Mouse (Mus musculus) lung, embryonic 14.5 days (tissue): ENCODE measurements at regions not wholly inside any gene's neighbourhood (a gene's known extent, or its start where the extent isn't known, plus 50 kb on each side); places are given as distances from the start of the nearest gene placed in this dataset. TPM values are rescaled to one million over a fixed set of nuclear protein-coding genes. Genes with fewer than 3 reads are reported as not detected.

Experiments
- ATAC-seq: fragments of 200-750 bp; cut with Nextera tagmentation; 2 replicates; pipeline ENCODE4 v1.8.0; 2017; ENCODE audit warnings: mild to moderate bottlenecking, moderate TSS enrichment, moderate library complexity; ENCODE audit not compliant: insufficient read depth
- DNase-seq: peaks from one replicate; pipeline ENCODE4 v3.0.0-alpha.2; 2015
- H3K27ac ChIP-seq: fragments of 300-500 bp; sonication (generic); 2 replicates; pipeline ENCODE4 v1.5.1; 2014; ENCODE audit warnings: low read depth, mild to moderate bottlenecking, moderate library complexity
- H3K27me3 ChIP-seq: fragments of 300-500 bp; sonication (generic); 2 replicates; pipeline ENCODE4 v1.6.1; 2014; ENCODE audit warnings: low read length, control low read depth; ENCODE audit not compliant: insufficient read depth
- H3K36me3 ChIP-seq: fragments of 300-500 bp; sonication (generic); 2 replicates; pipeline ENCODE4 v1.6.1; 2014; ENCODE audit warnings: control low read depth; ENCODE audit not compliant: insufficient read depth
- H3K4me1 ChIP-seq: fragments of 300-500 bp; sonication (generic); 2 replicates; pipeline ENCODE4 v1.6.1; 2014; ENCODE audit warnings: antibody characterized with exemption, control low read depth; ENCODE audit not compliant: insufficient read depth
- H3K4me2 ChIP-seq: fragments of 300-500 bp; sonication (generic); 2 replicates; pipeline ENCODE4 v1.6.1; 2014; ENCODE audit warnings: mild to moderate bottlenecking
- H3K4me3 ChIP-seq: fragments of 300-500 bp; sonication (generic); 2 replicates; pipeline ENCODE4 v1.5.1; 2014; ENCODE audit warnings: low read depth, low read length
- H3K9ac ChIP-seq: fragments of 300-500 bp; sonication (generic); 2 replicates; pipeline ENCODE4 v1.6.1; 2014
- H3K9me3 ChIP-seq: fragments of 300-500 bp; sonication (generic); 2 replicates; pipeline ENCODE4 v1.6.1; 2016; ENCODE audit warnings: low read depth, low read length, control low read depth
- CTCF ChIP-seq: IDR thresholded peaks from 2 replicates; pipeline ENCODE4 v1.5.1; 2016; ENCODE audit warnings: antibody characterized with exemption, low read depth
- WGBS: fragments of 180-500 bp; shearing (Covaris S2); extraction: QIAGEN DNeasy Blood & Tissue Kit; methylation state at CpG from one replicate; pipeline ENCODE4 v1.1.7; 2014; 5-methylcytosine and 5-hydroxymethylcytosine counted together
- microRNA-seq: library from miRNA; unstranded; fragments of <30 nt; microRNA quantifications from one replicate; pipeline ENCODE4, GENCODE M21; 2016; ENCODE audit warnings: borderline number of aligned reads

GRCm38 (mm10) chr1:144883633-144884032, 108.4 kb upstream of the Rgs18 start:
- TF ChIP-seq CTCF = no peak
- no peaks in the 10 kb centered on the region for H3K4me1 ChIP-seq
- no peaks in the 10 kb centered on the region for H3K27me3 ChIP-seq
- ATAC-seq (no peak), DNase-seq (no peak)
- no peaks in the 10 kb centered on the region for H3K9me3 ChIP-seq
- no peak overlapping the region for H3K4me3 ChIP-seq
- no peaks in the 10 kb centered on the region for H3K36me3 ChIP-seq
- 82% methylated on average over 2 of the region's 2 CpGs for WGBS
- H3K9ac ChIP-seq = no peak overlapping the region
- H3K27ac ChIP-seq = no peak overlapping the region
- H3K4me2 ChIP-seq = no peak overlapping the region

- no peak for DNase-seq
- Histone ChIP-seq H3K36me3 (no peaks in the 10 kb centered on the region), H3K9ac (no peak overlapping the region), H3K4me3 (no peak overlapping the region), H3K9me3 (no peaks in the 10 kb centered on the region), H3K4me2 (no peak overlapping the region), H3K27me3 (no peaks in the 10 kb centered on the region), H3K4me1 (no peaks in the 10 kb centered on the region), H3K27ac (no peak overlapping the region)
- WGBS = 74% methylated on average over 1 of the region's 1 CpGs
- no peak for ATAC-seq
- TF ChIP-seq CTCF = no peak
Measured at GRCm38 (mm10) chr1:144862133-144862532, 86.9 kb upstream of the Rgs18 start.

Small RNA genes lying in the stretch of these regions (microRNA-seq; reads per million reads assigned to microRNA genes)
- not detected for gene Gm25708
